Mouse (Mus musculus): ENCODE measurements around the gene Abca2. TPM values are rescaled to one million over a fixed set of nuclear protein-coding genes. Genes with fewer than 3 reads are reported as not detected.

The Abca2 gene
- polyA plus RNA-seq, 1 experiment from 2014 or later, result 5.7 TPM

DNA sequence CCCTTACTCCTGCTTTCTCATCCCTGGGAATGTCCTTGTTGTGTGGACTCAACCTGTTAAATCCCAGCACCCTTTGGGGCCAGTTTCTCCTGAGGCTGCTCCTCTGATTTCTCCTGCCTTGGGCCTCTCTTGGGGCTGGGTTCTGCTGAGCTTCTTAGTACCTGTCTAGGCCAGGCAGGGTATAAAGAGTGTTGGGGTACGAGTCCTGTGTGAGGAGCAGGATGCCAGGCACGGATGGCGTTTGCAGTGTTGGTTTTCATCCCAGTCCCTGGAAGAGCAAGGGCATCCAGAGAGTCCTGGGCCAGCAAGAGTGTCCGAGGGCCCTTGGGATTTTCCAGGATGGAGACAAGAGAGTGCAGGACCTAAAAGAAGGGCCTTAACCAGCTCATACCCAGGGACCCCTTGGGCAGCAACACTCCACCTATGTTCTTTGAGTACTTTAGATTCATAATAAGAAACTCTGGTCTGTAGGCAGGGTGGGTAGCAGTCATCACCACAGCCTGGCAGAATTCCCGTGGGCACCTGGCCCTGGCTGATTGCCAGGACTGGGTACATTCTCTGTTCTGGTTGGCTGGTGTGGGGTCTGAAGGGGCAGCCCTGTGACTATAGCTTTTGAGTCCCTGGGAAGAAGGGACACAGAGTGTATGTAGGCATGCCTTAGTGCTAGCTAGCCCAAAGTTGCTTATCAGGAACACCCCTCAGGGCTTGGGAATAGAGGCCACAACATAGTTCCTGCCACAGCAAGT lies 1.1 kb downstream of the Abca2 start:
- Histone ChIP-seq H3K9me3 (replicated peaks) (no peaks in the 10 kb centered on the region), H3K27me3 (peaks cover 18% of the 10 kb centered on the region), H3K27ac (no peak overlapping the region), H3K4me1 (peaks cover 39% of the 10 kb centered on the region), H3K36me3 (ENCODE audit: poor library complexity, severe bottlenecking) (peaks cover 17% of the 10 kb centered on the region), H3K4me3 (peak overlapping the region; percentile 82), H3K4me2 (peak overlapping the region; percentile 86), H3K9ac (peak overlapping the region; percentile 88)
- WGBS, result 59% methylated on average over 5 of the region's 5 CpGs
- no peak for ATAC-seq

DNA sequence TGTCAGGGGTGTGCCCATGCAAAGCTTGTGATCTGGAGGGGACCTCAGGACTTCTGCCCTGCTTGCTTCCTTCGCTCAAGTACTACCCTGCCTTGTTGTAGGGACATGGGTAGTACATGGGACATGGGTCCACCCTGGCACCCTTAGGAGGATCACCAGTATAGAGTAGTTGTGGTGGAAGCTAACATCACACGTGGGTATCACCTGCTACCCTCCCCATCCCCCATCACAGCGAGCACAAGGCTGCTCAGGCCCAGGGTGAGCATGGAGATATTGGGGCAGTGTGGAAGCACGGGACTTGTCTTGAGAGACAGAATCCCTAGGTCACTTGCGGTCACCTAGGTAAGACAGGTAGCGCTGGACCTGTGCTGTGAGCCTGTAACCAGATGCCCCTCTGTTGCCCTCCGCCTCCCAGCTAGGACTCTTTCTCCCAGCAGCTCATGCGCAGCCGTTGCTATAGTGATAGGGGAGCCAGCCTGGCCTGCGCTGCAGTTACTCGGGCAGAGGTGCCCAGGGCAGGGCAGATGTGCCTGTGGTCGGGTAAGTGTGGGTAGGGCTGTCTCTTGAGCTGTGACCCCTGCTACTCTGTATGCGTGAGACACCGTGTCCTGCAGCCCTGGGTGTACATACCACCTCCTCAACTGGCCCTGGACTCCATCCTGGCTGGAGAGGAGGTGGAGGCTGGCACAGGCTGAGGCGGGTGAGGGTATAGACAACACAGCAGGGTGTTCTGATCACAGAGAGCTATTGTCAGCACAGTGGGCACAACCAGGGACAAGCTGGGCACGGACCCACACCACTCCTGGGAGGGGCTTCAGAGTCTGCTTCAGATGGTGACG lies 2.1 kb downstream of the Abca2 start:
- Histone ChIP-seq H3K4me3 (no peak overlapping the region; the same call in 1 of the 2 replicates), H3K36me3 (ENCODE audit: poor library complexity, severe bottlenecking) (peaks cover 27% of the 10 kb centered on the region), H3K4me1 (peaks cover 34% of the 10 kb centered on the region), H3K27me3 (peaks cover 9% of the 10 kb centered on the region; the same call in 1 of the 2 replicates), H3K9ac (peak overlapping the region; percentile 26), H3K27ac (no peak overlapping the region), H3K4me2 (peak overlapping the region; percentile 15; the same call in 1 of the 2 replicates), H3K9me3 (replicated peaks) (no peaks in the 10 kb centered on the region)
- ATAC-seq, result no peak
- 59% methylated on average over 17 of the region's 17 CpGs for WGBS

DNA sequence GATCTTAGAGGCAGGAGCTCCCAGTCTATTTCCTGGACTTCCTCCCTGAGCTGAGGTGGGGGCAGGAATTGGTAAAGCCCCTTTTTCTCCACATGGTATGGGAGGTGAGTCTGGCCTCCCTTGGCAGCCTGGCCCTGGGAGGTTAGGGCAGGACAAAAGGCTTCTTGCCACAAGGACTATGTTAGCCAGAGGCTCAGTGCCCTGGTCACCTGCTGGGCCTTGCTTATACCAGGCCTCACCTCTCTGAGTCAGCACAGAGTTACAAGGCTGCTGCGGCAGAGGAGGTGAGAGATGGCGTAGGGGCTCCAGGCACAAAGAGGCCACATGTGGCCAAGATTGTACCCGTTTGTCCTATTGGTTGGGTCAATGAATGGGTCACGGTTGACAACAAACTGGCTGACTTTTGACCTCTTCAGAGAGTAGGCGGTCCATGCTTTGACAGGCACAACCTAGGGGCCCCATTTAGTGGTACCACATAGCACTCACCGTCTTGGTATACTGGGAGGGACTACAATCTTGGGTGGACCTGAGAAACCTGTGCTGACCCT lies 2.9 kb downstream of the Abca2 start:
- Histone ChIP-seq H3K4me1 (peaks cover 32% of the 10 kb centered on the region), H3K4me3 (no peak overlapping the region), H3K4me2 (peak overlapping the region; percentile 15; the same call in 1 of the 2 replicates), H3K27ac (no peak overlapping the region), H3K9ac (peak overlapping the region; percentile 26; the same call in 1 of the 2 replicates), H3K36me3 (ENCODE audit: poor library complexity, severe bottlenecking) (peaks cover 35% of the 10 kb centered on the region), H3K27me3 (0 out of 2 replicates have a peak, but pooled peaks cover 4% of the 10 kb centered on the region), H3K9me3 (replicated peaks) (no peaks in the 10 kb centered on the region)
- WGBS, result 75% methylated on average over 6 of the region's 6 CpGs
- no peak for ATAC-seq

DNA sequence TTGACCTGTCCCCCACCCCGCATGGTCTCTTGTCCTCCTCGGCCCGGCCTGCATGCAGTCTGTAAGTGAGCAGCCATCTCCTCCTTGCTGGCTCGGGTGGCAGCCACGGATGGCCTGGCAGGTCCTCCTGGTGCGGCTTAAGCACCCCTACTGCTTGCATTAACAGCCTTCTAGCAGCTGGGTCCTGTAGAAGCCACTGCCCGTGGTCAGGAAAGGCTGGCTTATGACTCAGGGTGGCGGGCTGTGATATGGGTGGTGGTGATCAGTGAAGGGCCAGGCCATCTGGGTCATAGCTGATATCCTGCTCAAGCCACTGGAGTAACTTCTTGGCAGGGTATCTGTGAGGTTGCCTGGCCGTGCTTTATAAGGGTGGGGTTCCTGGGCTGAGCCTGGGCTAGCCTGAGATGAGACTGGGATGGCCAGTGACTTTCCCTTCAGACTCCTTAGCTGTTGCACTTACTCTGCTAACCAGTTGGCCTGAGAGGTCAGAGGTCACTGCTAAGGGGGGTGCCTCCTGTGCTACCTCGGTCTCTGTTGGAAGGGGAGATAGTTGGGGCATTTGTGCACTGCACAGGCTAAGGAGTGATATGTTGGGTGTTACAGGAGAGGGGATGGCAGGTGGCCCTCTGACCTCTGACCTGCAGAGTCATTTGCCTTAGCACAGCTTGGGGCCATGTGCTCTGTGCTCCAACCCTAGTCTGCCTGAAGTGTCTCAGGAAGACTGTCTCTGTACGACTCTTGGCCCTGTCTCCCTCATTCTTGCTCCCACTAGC lies 4.0 kb downstream of the Abca2 start:
- 80% methylated on average over 11 of the region's 11 CpGs for WGBS
- Histone ChIP-seq H3K9me3 (replicated peaks) (no peaks in the 10 kb centered on the region), H3K4me3 (no peak overlapping the region), H3K4me2 (no peak overlapping the region), H3K36me3 (ENCODE audit: poor library complexity, severe bottlenecking) (peaks cover 46% of the 10 kb centered on the region), H3K27ac (no peak overlapping the region), H3K27me3 (0 out of 2 replicates have a peak, but pooled peaks cover 4% of the 10 kb centered on the region), H3K4me1 (peaks cover 32% of the 10 kb centered on the region), H3K9ac (no peak overlapping the region)
- ATAC-seq, result no peak

DNA sequence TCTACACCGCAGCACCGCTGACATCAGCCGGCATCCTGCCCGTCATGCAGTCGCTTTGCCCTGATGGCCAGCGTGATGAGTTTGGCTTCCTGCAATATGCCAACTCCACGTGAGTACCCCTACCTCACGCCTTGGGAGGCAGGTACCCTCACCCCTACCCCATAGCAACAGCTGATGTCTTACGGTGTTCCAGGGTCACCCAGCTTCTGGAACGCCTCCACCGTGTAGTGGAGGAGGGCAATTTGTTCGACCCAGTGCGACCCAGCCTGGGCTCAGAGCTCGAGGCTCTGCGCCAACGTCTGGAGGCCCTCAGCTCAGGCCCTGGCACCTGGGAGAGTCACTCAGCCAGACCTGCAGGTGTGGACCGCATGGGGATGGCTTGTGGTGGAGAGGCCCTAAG lies 4.6 kb downstream of the Abca2 start:
- 92% methylated on average over 17 of the region's 17 CpGs for WGBS
- no peak overlapping the region for H3K4me3 ChIP-seq
- ATAC-seq, result no peak
- H3K9ac ChIP-seq, result no peak overlapping the region
- H3K4me1 ChIP-seq, result peaks cover 30% of the 10 kb centered on the region
- no peaks in the 10 kb centered on the region for H3K9me3 ChIP-seq (replicated peaks)
- H3K36me3 ChIP-seq (ENCODE audit: poor library complexity, severe bottlenecking), result peaks cover 52% of the 10 kb centered on the region
- no peak overlapping the region for H3K27ac ChIP-seq
- 0 out of 2 replicates have a peak, but pooled peaks cover 4% of the 10 kb centered on the region for H3K27me3 ChIP-seq
- no peak overlapping the region for H3K4me2 ChIP-seq

DNA sequence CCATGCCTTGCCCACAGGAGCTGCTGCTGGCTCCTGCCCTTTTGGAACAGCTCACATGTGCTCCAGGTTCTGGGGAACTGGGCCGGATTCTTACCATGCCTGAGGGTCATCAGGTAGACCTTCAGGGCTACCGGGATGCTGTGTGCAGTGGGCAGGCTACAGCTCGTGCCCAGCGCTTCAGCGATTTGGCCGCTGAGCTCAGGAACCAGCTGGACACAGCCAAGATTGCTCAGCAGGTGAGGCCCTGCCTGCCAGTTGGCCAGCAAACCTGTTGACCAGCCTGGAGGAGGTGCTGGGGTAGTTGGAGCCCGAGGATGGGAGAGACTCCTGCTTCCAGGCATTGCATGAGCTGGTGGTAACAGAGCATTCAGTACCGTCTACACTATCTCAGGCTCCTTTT lies 5.8 kb downstream of the Abca2 start:
- 93% methylated on average over 8 of the region's 8 CpGs for WGBS
- H3K9me3 ChIP-seq (replicated peaks), result no peaks in the 10 kb centered on the region
- ATAC-seq, result no peak

DNA sequence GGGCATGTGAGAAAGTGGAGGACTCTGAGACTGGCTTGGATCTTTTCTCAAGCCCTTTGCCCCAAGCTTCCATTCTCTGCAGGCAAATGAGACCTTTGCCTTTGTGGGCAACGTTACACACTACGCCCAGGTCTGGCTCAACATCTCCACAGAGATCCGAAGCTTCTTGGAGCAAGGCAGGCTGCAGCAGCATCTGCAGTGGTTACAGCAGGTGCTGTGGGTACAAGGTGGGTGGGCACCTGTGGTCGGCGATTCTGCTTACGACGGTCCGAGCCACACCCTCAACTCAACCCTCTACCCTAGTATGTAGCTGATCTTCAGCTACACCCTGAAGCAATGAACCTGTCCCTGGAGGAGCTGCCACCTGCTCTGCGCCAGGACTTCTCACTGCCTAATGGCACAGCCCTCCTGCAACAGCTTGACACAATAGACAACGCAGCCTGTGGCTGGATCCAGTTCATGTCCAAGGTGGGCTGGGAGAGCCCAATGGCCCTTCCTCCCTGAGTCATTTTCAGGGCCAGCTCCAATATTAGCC lies 7.8 kb downstream of the Abca2 start:
- ATAC-seq, result no peak
- H3K27me3 ChIP-seq, result no peaks in the 10 kb centered on the region
- no peak overlapping the region for H3K9ac ChIP-seq
- H3K9me3 ChIP-seq (replicated peaks), result no peaks in the 10 kb centered on the region
- no peak overlapping the region for H3K4me2 ChIP-seq
- H3K4me1 ChIP-seq, result peaks cover 4% of the 10 kb centered on the region
- H3K4me3 ChIP-seq, result no peak overlapping the region
- H3K27ac ChIP-seq, result no peak overlapping the region
- H3K36me3 ChIP-seq (ENCODE audit: poor library complexity, severe bottlenecking), result peaks cover 85% of the 10 kb centered on the region
- 95% methylated on average over 10 of the region's 10 CpGs for WGBS

More for the DNA sequence above, 5.8 kb downstream of the Abca2 start:
- H3K36me3 ChIP-seq (ENCODE audit: poor library complexity, severe bottlenecking), result peaks cover 64% of the 10 kb centered on the region
- H3K4me3 ChIP-seq, result no peak overlapping the region
- H3K27me3 ChIP-seq, result 0 out of 2 replicates have a peak, but pooled peaks cover 4% of the 10 kb centered on the region
- H3K27ac ChIP-seq, result no peak overlapping the region
- no peak overlapping the region for H3K9ac ChIP-seq
- H3K4me1 ChIP-seq, result peaks cover 25% of the 10 kb centered on the region
- no peak overlapping the region for H3K4me2 ChIP-seq

DNA sequence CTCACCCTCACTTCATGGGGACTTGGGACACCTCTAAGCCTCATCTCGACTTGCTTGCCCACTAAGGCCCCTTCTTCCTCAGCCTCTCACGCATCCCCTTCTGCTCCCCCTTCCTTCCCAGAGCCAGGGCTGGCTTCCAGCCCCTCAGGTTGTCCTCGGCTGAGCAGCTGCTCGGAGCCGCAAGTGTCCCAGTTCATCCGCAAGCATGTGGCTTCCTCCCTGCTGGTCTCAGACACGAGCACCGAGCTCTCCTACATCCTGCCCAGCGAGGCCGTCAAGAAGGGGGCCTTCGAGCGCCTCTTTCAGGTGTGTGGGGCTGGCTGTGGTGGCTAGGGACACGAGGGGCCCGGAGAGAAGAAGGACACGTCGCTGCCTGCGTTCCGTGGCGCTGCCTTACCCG lies 12.6 kb downstream of the Abca2 start:
- no peaks in the 10 kb centered on the region for H3K27me3 ChIP-seq
- 89% methylated on average over 20 of the region's 20 CpGs for WGBS
- H3K9ac ChIP-seq, result no peak overlapping the region
- no peaks in the 10 kb centered on the region for H3K4me1 ChIP-seq
- H3K4me2 ChIP-seq, result no peak overlapping the region
- H3K27ac ChIP-seq, result no peak overlapping the region
- no peaks in the 10 kb centered on the region for H3K9me3 ChIP-seq (replicated peaks)
- ATAC-seq, result no peak
- no peak overlapping the region for H3K4me3 ChIP-seq
- H3K36me3 ChIP-seq (ENCODE audit: poor library complexity, severe bottlenecking), result peaks cover 100% of the 10 kb centered on the region

DNA sequence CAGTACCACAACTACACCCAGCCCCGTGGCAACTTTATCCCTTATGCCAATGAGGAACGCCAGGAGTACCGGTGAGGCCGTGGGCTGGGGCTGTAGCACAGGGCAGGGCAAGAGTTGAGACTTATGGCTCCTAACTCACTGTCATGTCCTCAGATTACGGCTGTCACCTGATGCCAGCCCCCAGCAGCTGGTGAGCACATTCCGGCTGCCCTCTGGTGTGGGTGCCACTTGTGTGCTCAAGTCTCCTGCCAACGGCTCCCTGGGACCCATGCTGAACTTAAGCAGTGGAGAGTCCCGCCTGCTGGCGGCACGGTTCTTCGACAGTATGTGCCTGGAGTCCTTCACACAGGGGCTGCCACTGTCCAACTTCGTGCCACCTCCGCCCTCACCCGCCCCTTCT lies 14.2 kb downstream of the Abca2 start:
- WGBS, result 93% methylated on average over 14 of the region's 14 CpGs
- no peak overlapping the region for H3K4me3 ChIP-seq
- H3K4me2 ChIP-seq, result no peak overlapping the region
- H3K27ac ChIP-seq, result no peak overlapping the region
- no peak overlapping the region for H3K9ac ChIP-seq
- H3K36me3 ChIP-seq (ENCODE audit: poor library complexity, severe bottlenecking), result peaks cover 100% of the 10 kb centered on the region
- no peaks in the 10 kb centered on the region for H3K9me3 ChIP-seq (replicated peaks)
- no peak for ATAC-seq
- no peaks in the 10 kb centered on the region for H3K4me1 ChIP-seq
- H3K27me3 ChIP-seq, result no peaks in the 10 kb centered on the region

DNA sequence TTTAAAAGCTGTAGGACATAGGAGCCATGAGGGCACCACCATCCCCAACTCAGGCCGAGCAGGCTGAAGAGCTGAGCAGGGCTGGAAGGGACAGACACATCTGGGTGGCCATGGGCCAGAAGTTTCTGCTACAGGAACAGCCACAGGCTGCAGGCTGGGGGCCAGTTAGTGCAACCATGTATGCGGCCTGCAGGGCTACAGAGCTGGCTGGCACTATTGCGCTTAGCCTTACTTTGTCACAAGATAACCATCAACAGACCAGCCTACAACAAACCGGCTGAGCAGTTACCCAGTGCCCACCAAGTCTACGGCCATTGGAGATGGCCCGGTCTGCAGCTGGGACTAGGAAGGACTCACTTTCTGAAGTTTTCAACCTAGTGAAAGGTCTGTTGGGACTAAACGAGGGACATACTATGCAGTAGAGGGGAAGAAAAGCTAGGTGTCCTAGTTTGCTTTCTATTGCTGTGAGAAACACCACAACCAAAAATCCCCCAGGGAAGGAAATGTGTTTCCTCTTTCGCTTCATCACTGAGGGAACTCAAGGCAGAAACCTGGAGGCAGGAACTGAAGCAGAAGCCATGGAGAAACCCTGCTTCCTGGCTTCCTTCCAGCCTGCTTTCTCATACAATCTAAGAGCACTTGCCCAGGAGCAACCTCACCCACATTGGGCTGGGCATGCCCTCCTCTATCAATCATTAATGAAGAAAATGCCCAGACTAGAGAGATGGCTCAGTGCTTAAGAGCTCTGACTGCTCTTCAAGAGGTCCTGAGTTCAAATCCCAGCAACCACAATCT lies 22.5 kb downstream of the Abca2 start:
- H3K4me2 ChIP-seq, result no peak overlapping the region
- H3K36me3 ChIP-seq (ENCODE audit: poor library complexity, severe bottlenecking), result peaks cover 29% of the 10 kb centered on the region
- ATAC-seq, result no peak
- no peak overlapping the region for H3K9ac ChIP-seq
- H3K4me3 ChIP-seq, result no peak overlapping the region
- 83% methylated on average over 8 of the region's 8 CpGs for WGBS
- no peaks in the 10 kb centered on the region for H3K9me3 ChIP-seq (replicated peaks)
- no peaks in the 10 kb centered on the region for H3K4me1 ChIP-seq
- no peaks in the 10 kb centered on the region for H3K27me3 ChIP-seq
- no peak overlapping the region for H3K27ac ChIP-seq

DNA sequence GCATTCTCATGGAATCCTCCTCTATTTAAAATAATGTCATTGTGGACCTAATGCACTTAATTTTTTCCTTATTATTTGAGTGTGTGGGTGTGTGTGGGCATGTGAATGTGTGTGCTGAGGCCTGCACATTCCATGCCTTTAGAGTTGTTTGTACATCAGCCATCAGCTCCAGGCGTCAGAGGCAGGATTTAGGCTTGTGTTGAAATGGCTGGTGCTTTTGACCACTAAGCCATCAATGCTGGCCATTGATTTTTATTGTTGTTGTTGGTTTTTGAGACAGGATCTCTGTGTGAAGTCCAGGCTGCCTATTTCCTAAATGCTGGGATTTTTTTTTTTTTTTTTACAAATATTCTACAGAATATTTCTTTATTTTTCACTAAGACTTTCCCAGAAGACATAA lies 24.4 kb downstream of the Abca2 start:
- Histone ChIP-seq H3K9me3 (replicated peaks) (no peaks in the 10 kb centered on the region), H3K27ac (no peak overlapping the region), H3K36me3 (ENCODE audit: poor library complexity, severe bottlenecking) (peaks cover 15% of the 10 kb centered on the region), H3K4me3 (no peak overlapping the region), H3K27me3 (no peaks in the 10 kb centered on the region), H3K9ac (no peak overlapping the region), H3K4me1 (no peaks in the 10 kb centered on the region), H3K4me2 (no peak overlapping the region)
- WGBS, result 50% methylated on average over 1 of the region's 1 CpGs
- ATAC-seq, result no peak
